ENCODE assay signal across 11 mouse cellular contexts in genomic region chr11:95120633-95121020, GRCm38 (mm10). TPM values are rescaled to one million over a fixed set of nuclear protein-coding genes. Genes with fewer than 3 reads are reported as not detected.
DNase-seq lines count a peak whose midpoint lies in the region; ATAC-seq lines count a peak whose summit lies in the region.
"Had no signal": no experiment of that assay in that cellular context is flagged by ENCODE, and none has a peak within 500 bp of the region (broad histone marks: within the 10 kb centered on the region; RNA-seq: fewer than 3 reads in every experiment).

No protein-coding gene starts in this region.

- no peaks in the 10 kb centered on the region for H3K36me3 ChIP-seq in kidney, embryonic 16.5 days (ENCODE audit: insufficient read depth, low read length)
- H3K36me3 ChIP-seq in forebrain, embryonic 10.5 days (replicated peaks): no peaks in the 10 kb centered on the region
- H3K36me3 ChIP-seq in intestine, embryonic 15.5 days: no peaks in the 10 kb centered on the region
- H3K36me3 ChIP-seq in neural tube, embryonic 11.5 days (ENCODE audit: control insufficient read depth, insufficient read depth, low read length): no peaks in the 10 kb centered on the region

- peak overlapping the region; percentile 48 for H3K4me3 ChIP-seq in kidney, embryonic 16.5 days (ENCODE audit: low read length)
- H3K4me3 ChIP-seq in forebrain, embryonic 10.5 days: peak overlapping the region; percentile 56
- H3K4me3 ChIP-seq in intestine, embryonic 15.5 days (replicated peaks): peak overlapping the region; percentile 39
- H3K4me3 ChIP-seq in neural tube, embryonic 11.5 days (ENCODE audit: low read depth, low read length): peak overlapping the region; percentile 37

- ATAC-seq in kidney, embryonic 16.5 days (ENCODE audit: low FRiP score, low TSS enrichment): no peak
- no peak for ATAC-seq in intestine, embryonic 15.5 days
- ATAC-seq in neural tube, embryonic 11.5 days (ENCODE audit: insufficient read depth, low FRiP score, low TSS enrichment): no peak

- no peak for DNase-seq in kidney, postnatal 14 days
- DNase-seq in forebrain, embryonic 10.5 days (ENCODE audit: extremely low spot score, low spot score): no peak
- peak; percentile 28 for DNase-seq in neural tube, embryonic 11.5 days (ENCODE audit: low spot score)
- no peak for DNase-seq in adrenal gland, adult 18-20 months (ENCODE audit: low spot score in 2 of 2)
- no peak for DNase-seq in embryo, embryonic 11 days
- DNase-seq in adrenal gland, adult 8-10 months: no peak

- H3K4me1 ChIP-seq in kidney, embryonic 16.5 days (ENCODE audit: insufficient read depth, low read length): peaks cover 31% of the 10 kb centered on the region
- peaks cover 53% of the 10 kb centered on the region for H3K4me1 ChIP-seq in forebrain, embryonic 10.5 days
- peaks cover 25% of the 10 kb centered on the region for H3K4me1 ChIP-seq in intestine, embryonic 15.5 days (replicated peaks)
- peaks cover 4% of the 10 kb centered on the region; the same call in 1 of the 2 replicates for H3K4me1 ChIP-seq in neural tube, embryonic 11.5 days (ENCODE audit: control insufficient read depth, insufficient read depth, low read length)

- no peak overlapping the region for H3K27ac ChIP-seq in kidney, embryonic 16.5 days (ENCODE audit: low read length)
- 0 out of 2 replicates have a peak overlapping the region, but pooled peaks have one; percentile 51 for H3K27ac ChIP-seq in forebrain, embryonic 10.5 days
- no peak overlapping the region for H3K27ac ChIP-seq in intestine, embryonic 15.5 days
- no peak overlapping the region for H3K27ac ChIP-seq in neural tube, embryonic 11.5 days (ENCODE audit: low read depth, low read length)

- no peaks in the 10 kb centered on the region for H3K9me3 ChIP-seq in kidney, embryonic 16.5 days (ENCODE audit: low read length)
- no peaks in the 10 kb centered on the region for H3K9me3 ChIP-seq in forebrain, embryonic 10.5 days
- H3K9me3 ChIP-seq in intestine, embryonic 15.5 days: no peaks in the 10 kb centered on the region
- no peaks in the 10 kb centered on the region for H3K9me3 ChIP-seq in neural tube, embryonic 11.5 days (ENCODE audit: control insufficient read depth, low read length)

- H3K4me2 ChIP-seq in kidney, embryonic 16.5 days (replicated peaks; ENCODE audit: low read depth, low read length): peak overlapping the region; percentile 76
- H3K4me2 ChIP-seq in intestine, embryonic 15.5 days (replicated peaks): peak overlapping the region; percentile 85
- peak overlapping the region; percentile 63 for H3K4me2 ChIP-seq in neural tube, embryonic 11.5 days (ENCODE audit: low read depth)

- peaks cover 65% of the 10 kb centered on the region for H3K27me3 ChIP-seq in kidney, embryonic 16.5 days (ENCODE audit: insufficient read depth, low read length)
- H3K27me3 ChIP-seq in forebrain, embryonic 10.5 days (ENCODE audit: poor library complexity, severe bottlenecking): peaks cover 86% of the 10 kb centered on the region
- peaks cover 73% of the 10 kb centered on the region for H3K27me3 ChIP-seq in intestine, embryonic 15.5 days (replicated peaks)
- peaks cover 77% of the 10 kb centered on the region for H3K27me3 ChIP-seq in neural tube, embryonic 11.5 days (ENCODE audit: control insufficient read depth, insufficient read depth, low read length)

- H3K9ac ChIP-seq in kidney, embryonic 16.5 days (replicated peaks; ENCODE audit: low read length): 0 out of 2 replicates have a peak overlapping the region, but pooled peaks have one; percentile 48
- H3K9ac ChIP-seq in intestine, embryonic 15.5 days: 0 out of 2 replicates have a peak overlapping the region, but pooled peaks have one; percentile 8
- H3K9ac ChIP-seq in neural tube, embryonic 11.5 days (ENCODE audit: low read length): no peak overlapping the region

- 2% methylated on average over 21 of the region's 21 CpGs for WGBS in kidney, embryonic 16.5 days
- WGBS in forebrain, embryonic 10.5 days: 1% methylated on average over 21 of the region's 21 CpGs
- 1% methylated on average over 21 of the region's 21 CpGs for WGBS in intestine, embryonic 15.5 days
- WGBS in neural tube, embryonic 11.5 days: under 1% methylated on average over 21 of the region's 21 CpGs

RNA-seq across cellular contexts. Expression of gene Dlx3, which starts 0.7 kb away (rescaled TPM):
- polyA plus RNA-seq in kidney, embryonic 16.5 days (2015; fragmentation: Nextera tagmentation; extraction: Ambion mirVana): 1.1 TPM in 2 replicates
- 3.5 and 3.6 TPM in 2 replicates for polyA plus RNA-seq in forebrain, embryonic 10.5 days (2016; fragmentation: Nextera tagmentation; extraction: Ambion mirVana)
- 0.60 and 0.88 TPM in 2 replicates for polyA plus RNA-seq in intestine, embryonic 15.5 days (2015; fragmentation: Nextera tagmentation; extraction: Ambion mirVana)
- polyA plus RNA-seq in neural tube, embryonic 11.5 days (2014; fragmentation: Nextera tagmentation; extraction: Ambion mirVana): 1.8 and 2.2 TPM in 2 replicates
- total RNA-seq in adrenal gland, adult 18-20 months (2021): not detected
- total RNA-seq in adrenal gland, adult 8-10 months (2022): not detected
- total RNA-seq: heart, postnatal 10 days; left cerebral cortex, postnatal 36 days had no signal
- polyA plus RNA-seq: cortical plate, adult 2 months had no signal

RNA-seq across cellular contexts. Expression of gene Dlx4, which starts 25.4 kb away (rescaled TPM):
- polyA plus RNA-seq in kidney, embryonic 16.5 days (2015; fragmentation: Nextera tagmentation; extraction: Ambion mirVana): 0.08 TPM in 1 of 2 replicates, not detected in the other
- polyA plus RNA-seq in forebrain, embryonic 10.5 days (2016; fragmentation: Nextera tagmentation; extraction: Ambion mirVana): 0.21 and 0.26 TPM in 2 replicates
- polyA plus RNA-seq in intestine, embryonic 15.5 days (2015; fragmentation: Nextera tagmentation; extraction: Ambion mirVana): 0.10 and 0.16 TPM in 2 replicates
- 0.11 TPM in 1 of 2 replicates, not detected in the other for polyA plus RNA-seq in neural tube, embryonic 11.5 days (2014; fragmentation: Nextera tagmentation; extraction: Ambion mirVana)
- not detected for total RNA-seq in adrenal gland, adult 18-20 months (2021)
- under 1 TPM in 2 of 4 experiments, not detected in 2; 0.28 to 0.32 TPM for total RNA-seq in adrenal gland, adult 8-10 months (2022)
- total RNA-seq: left cerebral cortex, postnatal 36 days had no signal

RNA-seq across cellular contexts. Expression of gene Itga3, which starts 44.0 kb away (rescaled TPM):
- 25.5 and 25.8 TPM in 2 replicates for polyA plus RNA-seq in kidney, embryonic 16.5 days (2015; fragmentation: Nextera tagmentation; extraction: Ambion mirVana)
- polyA plus RNA-seq in forebrain, embryonic 10.5 days (2016; fragmentation: Nextera tagmentation; extraction: Ambion mirVana): 5.5 and 6.5 TPM in 2 replicates
- 32.8 and 35.6 TPM in 2 replicates for polyA plus RNA-seq in intestine, embryonic 15.5 days (2015; fragmentation: Nextera tagmentation; extraction: Ambion mirVana)
- polyA plus RNA-seq in neural tube, embryonic 11.5 days (2014; fragmentation: Nextera tagmentation; extraction: Ambion mirVana): 4.9 and 5.2 TPM in 2 replicates
- total RNA-seq in adrenal gland, adult 18-20 months (2021): 10 to 100 TPM; 33.9 to 44.6 TPM
- total RNA-seq in adrenal gland, adult 8-10 months (2022): 10 to 100 TPM; 40.8 to 74.6 (median 49.9) TPM
